Mouse (Mus musculus): ENCODE measurements around the gene Fhdc1. TPM values are rescaled to one million over a fixed set of nuclear protein-coding genes. Genes with fewer than 3 reads are reported as not detected.

The Fhdc1 gene
- total RNA-seq, 2 experiments from 2014 or later = 0.58 to 0.87 TPM

Other genes starting within 250 kb of the Fhdc1 start
- 1 to 10 TPM; 5.1 to 5.8 TPM for gene Trim2, start 173.6 kb downstream of the Fhdc1 start, total RNA-seq (2021)
- gene Arfip1, start 102.2 kb upstream of the Fhdc1 start, total RNA-seq (2021) = 10 to 100 TPM; 13.8 to 19.5 TPM
- under 1 TPM in 1 of 2 experiments, not detected in 1; 0.08 TPM for gene Tigd4, start 113.1 kb upstream of the Fhdc1 start, total RNA-seq (2021)
- 1 to 10 TPM; 1.6 to 2.6 TPM for gene Tmem154, start 185.8 kb upstream of the Fhdc1 start, total RNA-seq (2021)

Measured in heart, postnatal 36 days (tissue).